Mouse (Mus musculus) liver, adult 2 months (tissue): ENCODE data around the gene Bfar.
"Not testable (repeated sequence)": the region's sequence is repeated elsewhere in the genome, so short reads cannot be mapped to it uniquely, and the experiment has no call there.

Experiments used
- CTCF ChIP-seq: fragments of 200-500 bp; IDR thresholded peaks from 2 replicates; pipeline ENCODE4 v1.5.1; 2011; ENCODE audit warnings: low read depth, low read length, control low read depth
- POLR2A ChIP-seq: fragments of 200-500 bp; IDR thresholded peaks from 2 replicates; pipeline ENCODE4 v1.6.1; 2011; ENCODE audit warnings: low read length, control low read depth; ENCODE audit not compliant: insufficient read depth; ENCODE audit errors: extremely low read depth

DNA sequence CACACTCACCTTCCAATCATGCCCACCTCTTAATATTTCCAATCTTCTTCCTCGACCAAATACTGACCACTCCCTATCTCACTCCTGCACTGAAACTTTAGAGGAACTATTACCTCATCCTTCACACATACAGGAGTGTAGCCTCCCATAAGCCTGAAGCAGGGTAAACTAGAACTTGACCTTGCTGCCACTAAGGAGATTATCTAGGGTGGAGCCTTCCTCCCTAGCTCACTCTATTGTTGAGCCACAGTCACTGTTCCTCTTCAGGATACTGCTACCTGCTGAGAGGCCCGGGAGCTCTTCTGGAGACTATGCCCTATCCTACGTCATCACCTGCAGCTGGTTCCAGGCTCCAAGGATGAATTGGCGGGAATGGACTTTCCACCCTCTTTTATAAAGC is 67.4 kb downstream of the Bfar start:
- not testable (repeated sequence) for TF ChIP-seq POLR2A, CTCF
